Mouse (Mus musculus) E14TG2a.4 (cell line): Measurements from ENCODE around the gene Polh.

Experiments used
- H3K27me3 ChIP-seq: 2 replicates; pipeline ENCODE4 v1.6.1; 2014; ENCODE audit warnings: low read length, control low read depth; ENCODE audit not compliant: insufficient read depth
- H3K36me3 ChIP-seq: 2 replicates; pipeline ENCODE4 v1.6.1; 2014; ENCODE audit warnings: low read length, control low read depth; ENCODE audit not compliant: insufficient read depth
- H3K4me1 ChIP-seq: replicated peaks from 2 replicates; pipeline ENCODE4 v1.6.1; 2014; ENCODE audit warnings: low read depth, low read length, control low read depth
- H3K4me3 ChIP-seq: replicated peaks from 2 replicates; pipeline ENCODE4 v1.5.1; 2014; ENCODE audit warnings: mild to moderate bottlenecking, low read length
- H3K9me3 ChIP-seq: 2 replicates; pipeline ENCODE4 v1.6.1; 2014; ENCODE audit warnings: low read length, control low read depth
- CTCF ChIP-seq: conservative IDR thresholded peaks from 2 replicates; pipeline ENCODE4 v1.5.1; 2014; ENCODE audit warnings: low read length
- NANOG ChIP-seq: IDR thresholded peaks from 2 replicates; pipeline ENCODE4 v1.6.1; 2014; ENCODE audit warnings: borderline replicate concordance, low read length, mixed read lengths
- POU5F1 ChIP-seq: IDR thresholded peaks from 2 replicates; pipeline ENCODE4 v1.6.1; 2014; ENCODE audit warnings: low read length, borderline replicate concordance

Polh gene

GRCm38 (mm10) chr17:46132058-46132718, 70.3 kb downstream of the Polh start:
- peaks cover 44% of the 10 kb centered on the region for H3K4me1 ChIP-seq
- H3K4me3 ChIP-seq = no peak overlapping the region
- H3K27me3 ChIP-seq = no peaks in the 10 kb centered on the region
- TF ChIP-seq POU5F1 (no peak), CTCF (peak; percentile 85), NANOG (no peak)
- H3K36me3 ChIP-seq = peaks cover 34% of the 10 kb centered on the region
- H3K9me3 ChIP-seq = no peaks in the 10 kb centered on the region

- H3K27me3 ChIP-seq = no peaks in the 10 kb centered on the region
- H3K4me3 ChIP-seq = no peak overlapping the region
- TF ChIP-seq NANOG = no peak
- TF ChIP-seq CTCF = no peak
- peaks cover 56% of the 10 kb centered on the region for H3K36me3 ChIP-seq
- H3K9me3 ChIP-seq = no peaks in the 10 kb centered on the region
- peaks cover 52% of the 10 kb centered on the region for H3K4me1 ChIP-seq
Measured at GRCm38 (mm10) chr17:46129741-46130498, 72.5 kb downstream of the Polh start.

GRCm38 (mm10) chr17:46127814-46128493, 74.5 kb downstream of the Polh start:
- Histone ChIP-seq H3K36me3 (peaks cover 76% of the 10 kb centered on the region), H3K4me1 (peaks cover 50% of the 10 kb centered on the region), H3K9me3 (no peaks in the 10 kb centered on the region), H3K27me3 (no peaks in the 10 kb centered on the region), H3K4me3 (no peak overlapping the region)
- TF ChIP-seq CTCF = no peak
- TF ChIP-seq NANOG = no peak
- no peak for TF ChIP-seq POU5F1

GRCm38 (mm10) chr17:46126608-46127007, 75.8 kb downstream of the Polh start:
- H3K36me3 ChIP-seq = peaks cover 89% of the 10 kb centered on the region
- TF ChIP-seq POU5F1 (no peak), CTCF (no peak), NANOG (no peak)
- H3K27me3 ChIP-seq = no peaks in the 10 kb centered on the region

GRCm38 (mm10) chr17:46123953-46124700, 78.3 kb downstream of the Polh start:
- no peaks in the 10 kb centered on the region for H3K27me3 ChIP-seq
- H3K4me1 ChIP-seq = peaks cover 31% of the 10 kb centered on the region
- H3K36me3 ChIP-seq = peaks cover 92% of the 10 kb centered on the region
- H3K9me3 ChIP-seq = no peaks in the 10 kb centered on the region
- no peak overlapping the region for H3K4me3 ChIP-seq
- TF ChIP-seq POU5F1 (no peak), CTCF (no peak), NANOG (no peak)

More at GRCm38 (mm10) chr17:46126608-46127007, 75.8 kb downstream of the Polh start:
- H3K9me3 ChIP-seq = no peaks in the 10 kb centered on the region
- H3K4me1 ChIP-seq = peaks cover 40% of the 10 kb centered on the region
- H3K4me3 ChIP-seq = no peak overlapping the region

GRCm38 (mm10) chr17:46123285-46123684, 79.2 kb downstream of the Polh start:
- Histone ChIP-seq H3K9me3 (no peaks in the 10 kb centered on the region), H3K36me3 (peaks cover 92% of the 10 kb centered on the region), H3K27me3 (no peaks in the 10 kb centered on the region), H3K4me1 (peaks cover 23% of the 10 kb centered on the region), H3K4me3 (no peak overlapping the region)
- no peak for TF ChIP-seq CTCF
- no peak for TF ChIP-seq NANOG
- no peak for TF ChIP-seq POU5F1

GRCm38 (mm10) chr17:46122791-46123190, 79.7 kb downstream of the Polh start:
- peaks cover 92% of the 10 kb centered on the region for H3K36me3 ChIP-seq
- H3K27me3 ChIP-seq = no peaks in the 10 kb centered on the region
- H3K4me3 ChIP-seq = no peak overlapping the region
- TF ChIP-seq POU5F1 (no peak), NANOG (no peak), CTCF (no peak)
- H3K4me1 ChIP-seq = peaks cover 18% of the 10 kb centered on the region
- H3K9me3 ChIP-seq = peaks cover 3% of the 10 kb centered on the region
